Mouse (Mus musculus) thymus, postnatal 4 days (tissue): ENCODE data around the gene Gm17019.
"Not testable (repeated sequence)": the region's sequence is repeated elsewhere in the genome, so short reads cannot be mapped to it uniquely, and the experiment has no call there.

Source experiments
- DNase-seq: peaks from one replicate; pipeline ENCODE4 v3.0.0; 2021

The Gm17019 gene

GRCm38 (mm10) chr5:14996670-14997249 is 36.0 kb downstream of the Gm17019 start:
- DNase-seq, result not testable (repeated sequence)

GRCm38 (mm10) chr5:14994124-14994523 is 38.7 kb downstream of the Gm17019 start:
- DNase-seq, result not testable (repeated sequence)

DNA sequence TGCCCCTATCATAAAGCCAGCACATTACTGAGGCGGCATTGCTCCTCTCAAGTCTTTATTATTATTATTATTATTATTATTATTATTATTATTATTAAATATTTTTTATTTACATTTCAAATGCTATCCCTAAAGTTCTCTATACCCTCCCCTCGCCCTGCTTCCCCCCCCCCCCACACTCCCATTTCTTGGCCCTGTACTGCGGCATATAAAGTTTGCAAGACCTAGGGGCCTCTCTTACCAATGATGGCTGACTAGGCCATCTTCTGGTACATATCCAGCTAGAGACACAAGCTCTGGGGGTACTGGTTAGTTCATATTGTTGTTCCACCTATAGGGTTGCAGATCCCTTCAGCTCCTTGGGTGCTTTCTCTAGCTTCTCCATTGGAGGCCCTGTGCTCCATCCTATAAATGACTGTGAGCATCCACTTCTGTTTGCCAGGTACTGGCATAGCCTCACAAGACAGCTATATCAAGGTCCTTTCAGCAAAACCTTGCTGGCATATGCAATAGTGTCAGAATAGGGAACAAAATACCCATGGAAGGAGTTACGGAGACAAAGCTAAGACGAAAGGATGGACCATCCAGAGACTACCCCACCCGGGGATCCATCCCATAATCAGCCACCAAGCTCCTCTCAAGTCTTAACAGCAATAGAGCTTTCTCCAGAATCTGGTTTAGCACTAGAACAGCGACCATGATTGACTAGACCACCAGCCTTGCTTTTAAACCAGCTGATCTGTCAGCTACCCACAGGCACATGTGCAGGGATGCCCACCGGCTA is 42.2 kb downstream of the Gm17019 start:
- DNase-seq, result not testable (repeated sequence)

DNA sequence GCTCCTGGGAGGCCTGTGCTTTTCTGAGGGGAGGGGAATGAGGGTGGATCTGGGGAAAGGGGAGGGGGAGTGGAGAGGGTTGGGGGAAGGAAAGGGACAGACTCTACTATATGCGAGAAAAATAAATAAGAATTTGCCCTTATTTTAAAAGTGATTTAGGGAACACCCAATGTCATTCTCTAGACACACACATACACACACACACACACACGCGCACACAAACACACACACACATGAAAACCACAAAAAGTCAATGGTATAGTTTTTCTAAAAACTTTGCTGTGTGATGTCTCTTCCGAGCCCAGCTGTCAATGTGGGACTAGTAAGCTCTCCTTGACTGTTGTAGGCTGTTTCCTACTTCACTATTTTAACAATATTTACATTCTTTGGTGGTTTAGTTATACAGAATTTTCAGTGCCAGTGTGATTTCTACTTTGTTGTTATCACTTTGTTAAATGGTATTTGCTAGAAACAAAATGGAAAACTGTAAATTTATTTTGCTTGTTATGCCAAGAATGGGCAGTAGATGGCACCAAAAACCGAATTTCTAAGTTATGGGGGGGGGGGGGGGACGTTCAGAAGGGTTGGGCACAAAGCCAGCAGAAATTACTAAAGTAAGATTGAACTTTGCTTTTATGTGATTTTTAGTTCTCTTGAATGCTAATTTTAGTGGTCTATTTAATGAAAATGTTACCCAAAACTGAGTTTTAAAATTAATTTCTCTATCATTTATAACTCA is 46.0 kb downstream of the Gm17019 start:
- not testable (repeated sequence) for DNase-seq
